Mouse (Mus musculus): ENCODE results near the gene Slc12a4. TPM values are rescaled to one million over a fixed set of nuclear protein-coding genes. Genes with fewer than 3 reads are reported as not detected.

Gene Slc12a4
- polyA plus RNA-seq, 1 experiment: 17.6 TPM

DNA sequence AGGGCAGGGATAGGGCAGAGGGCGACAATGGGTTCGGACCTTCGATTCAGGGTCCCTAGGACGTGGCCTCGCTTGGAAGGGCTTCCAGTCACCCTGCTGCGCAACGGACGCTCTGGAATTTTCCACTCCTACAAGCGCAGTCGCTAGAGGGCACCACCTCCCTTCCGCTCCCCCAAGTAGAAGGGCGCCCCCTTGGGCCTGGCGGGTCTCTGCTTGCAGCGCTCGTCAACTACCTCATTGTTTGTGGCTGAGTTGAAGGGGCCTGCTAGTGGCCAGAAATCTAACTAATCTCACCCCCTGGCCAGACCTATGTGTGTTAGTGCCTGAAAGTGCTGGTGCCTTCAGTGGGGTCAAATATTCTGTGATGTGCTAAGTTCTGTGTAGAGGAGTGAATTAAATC, 13.4 kb upstream of the Slc12a4 start, which contains the start of gene Dpep3:
Gene Dpep3 (minus strand): TSS at position 105 of the 400 bp plus-strand sequence.
- TF ChIP-seq GATA1 (IDR thresholded peaks at IDR 0.05; ENCODE audit: low read length): no peak

DNA sequence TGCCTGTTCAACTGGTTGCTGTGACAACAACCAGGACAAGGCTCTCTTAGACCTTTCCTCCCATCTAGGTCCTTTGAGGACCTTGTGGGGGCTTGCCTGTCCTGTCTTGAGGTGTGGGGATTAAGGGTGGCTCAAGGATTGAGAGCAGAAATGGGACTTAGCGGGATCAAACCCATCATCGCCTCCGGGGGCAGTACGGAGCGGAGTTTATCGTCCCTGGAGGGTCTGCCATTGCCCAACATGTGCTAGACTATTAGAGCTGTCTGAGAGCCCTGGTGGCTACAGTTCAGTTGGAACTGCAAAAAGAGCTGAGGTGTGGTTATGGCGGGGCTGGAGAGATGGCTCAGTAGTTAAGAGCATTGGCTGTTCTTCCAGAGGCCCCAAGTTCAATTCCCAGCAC, 9.5 kb upstream of the Slc12a4 start:
- no peak for TF ChIP-seq GATA1 (IDR thresholded peaks at IDR 0.05; ENCODE audit: low read length)

DNA sequence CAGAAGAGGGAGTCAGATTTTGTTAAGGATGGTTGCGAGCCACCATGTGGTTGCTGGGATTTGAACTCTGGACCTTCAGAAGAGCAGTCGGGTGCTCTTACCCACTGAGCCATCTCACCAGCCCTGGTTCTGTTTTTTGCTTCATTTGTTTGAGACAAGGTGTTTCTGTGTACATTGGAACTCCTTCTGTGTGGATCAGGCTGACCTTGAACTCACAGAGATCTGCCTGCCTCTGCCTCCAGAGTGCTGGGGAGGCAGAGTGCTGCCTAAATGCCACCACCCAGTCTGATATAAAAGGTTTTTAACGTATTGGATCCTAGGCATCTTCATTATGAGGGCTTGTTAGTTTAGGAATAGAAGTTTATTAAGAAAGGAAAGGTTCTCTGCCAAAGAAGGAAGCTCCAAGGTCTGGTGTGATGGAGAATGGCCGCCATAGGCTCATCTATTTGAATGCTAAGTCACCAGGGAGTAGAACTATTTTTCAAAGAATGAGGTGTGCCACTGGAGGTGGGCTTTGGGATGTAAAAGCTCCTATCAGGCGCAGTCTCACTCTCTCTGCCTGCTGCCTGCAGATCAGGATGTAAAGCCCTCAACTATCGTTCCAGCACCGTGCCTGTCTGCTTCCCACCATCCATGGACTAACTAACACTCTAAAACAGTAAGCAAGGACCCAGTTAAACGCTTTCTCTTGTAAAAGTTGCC, 5.3 kb upstream of the Slc12a4 start:
- TF ChIP-seq GATA1 (IDR thresholded peaks at IDR 0.05; ENCODE audit: low read length): no peak

DNA sequence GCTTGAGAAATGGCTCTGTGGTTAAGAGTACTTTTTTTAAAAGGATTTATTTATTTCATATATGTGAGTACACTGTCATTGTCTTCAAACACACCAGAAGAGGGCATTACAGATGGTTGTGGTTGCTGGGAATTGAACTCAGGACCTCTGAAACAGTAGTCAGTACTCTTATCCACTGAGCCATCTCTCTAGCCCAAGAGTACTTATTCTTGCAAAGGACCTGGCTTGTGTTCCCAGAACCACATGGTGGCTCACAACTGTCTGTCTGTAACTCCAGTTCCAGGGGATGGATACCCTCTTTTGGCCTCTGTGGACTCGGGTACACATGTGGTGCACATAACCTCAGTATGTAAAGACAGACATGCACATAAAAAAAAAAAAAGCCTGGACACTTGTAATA, 3.5 kb upstream of the Slc12a4 start:
- TF ChIP-seq GATA1 (IDR thresholded peaks at IDR 0.05; ENCODE audit: low read length): no peak

DNA sequence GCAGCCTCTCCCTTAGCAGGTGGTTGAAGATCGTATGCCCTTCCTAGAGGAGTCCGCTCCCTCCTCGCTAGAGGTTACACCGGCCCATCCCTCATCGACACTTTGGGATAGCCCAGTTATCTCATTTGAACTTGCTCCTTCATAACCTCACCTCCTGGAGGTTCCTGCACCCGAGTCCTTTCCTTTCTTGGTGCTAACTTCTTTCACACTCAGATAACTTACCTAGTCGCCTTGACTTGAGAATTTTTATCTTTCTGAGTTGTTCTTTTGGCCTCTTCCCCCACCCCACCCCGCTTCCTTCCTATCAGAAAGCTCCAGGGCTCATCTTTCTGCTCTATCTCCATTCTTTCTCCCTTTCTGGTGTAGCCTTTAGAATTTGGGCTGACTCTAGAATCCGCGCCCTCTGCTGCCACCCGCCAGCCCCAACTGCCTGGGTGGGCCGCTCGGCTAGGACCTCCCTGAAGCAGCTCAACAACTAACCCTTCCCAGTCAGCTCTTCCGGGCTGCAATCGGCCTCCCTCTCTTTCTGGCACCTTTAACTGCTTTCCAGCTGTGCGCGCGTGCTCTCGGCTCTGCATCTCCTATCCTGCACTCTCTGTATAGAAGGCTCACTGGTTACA, 905 bp upstream of the Slc12a4 start:
- peak; percentile 5 for TF ChIP-seq GATA1 (IDR thresholded peaks at IDR 0.05; ENCODE audit: low read length)

GRCm38 (mm10) chr8:105965266-105965904, 512 bp downstream of the Slc12a4 start:
- no peak for TF ChIP-seq GATA1 (IDR thresholded peaks at IDR 0.05; ENCODE audit: low read length)

DNA sequence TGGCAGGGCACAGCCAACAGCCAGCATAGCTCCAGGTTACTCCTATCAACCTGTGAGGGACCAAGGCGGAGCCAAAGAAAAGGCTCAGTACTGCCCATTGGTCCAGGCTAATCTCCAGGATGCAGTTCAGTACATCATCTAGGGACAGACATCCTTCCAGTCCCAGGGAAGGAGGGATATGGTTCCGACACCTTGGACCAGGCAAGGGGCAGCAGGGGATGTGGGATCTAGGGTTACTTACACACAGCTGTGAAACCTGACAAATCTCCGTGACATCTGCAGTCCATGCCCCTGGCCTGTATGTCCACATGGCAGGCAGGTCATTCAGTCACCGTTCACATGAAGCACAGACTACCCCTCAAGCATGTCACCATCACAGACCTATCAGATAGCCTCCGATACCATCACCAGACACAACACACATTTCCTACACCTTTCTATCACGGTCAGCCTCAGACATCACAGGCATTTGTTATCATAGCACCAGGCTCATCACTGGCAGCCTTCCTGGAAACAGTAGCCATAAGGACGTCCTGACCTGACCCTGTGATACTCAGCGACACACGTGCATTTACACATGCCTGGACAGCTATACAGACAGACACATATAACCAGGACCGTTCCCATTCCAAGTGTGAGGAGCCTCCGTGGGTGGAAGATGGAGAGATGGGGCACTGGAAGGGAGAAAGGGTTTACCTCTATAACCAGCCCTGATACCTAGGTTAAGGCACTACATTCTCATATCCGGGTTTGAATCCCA, 1.2 kb downstream of the Slc12a4 start:
- TF ChIP-seq GATA1 (IDR thresholded peaks at IDR 0.05; ENCODE audit: low read length): no peak

GRCm38 (mm10) chr8:105961536-105961935, 4.4 kb downstream of the Slc12a4 start:
- TF ChIP-seq GATA1 (IDR thresholded peaks at IDR 0.05; ENCODE audit: low read length): peak; percentile 50

- no peak for TF ChIP-seq GATA1 (IDR thresholded peaks at IDR 0.05; ENCODE audit: low read length)
Observed at GRCm38 (mm10) chr8:105961101-105961500, 4.8 kb downstream of the Slc12a4 start.

- TF ChIP-seq GATA1 (IDR thresholded peaks at IDR 0.05; ENCODE audit: low read length): no peak
Observed at GRCm38 (mm10) chr8:105959350-105959749, 6.5 kb downstream of the Slc12a4 start.

GRCm38 (mm10) chr8:105957813-105958212, 8.1 kb downstream of the Slc12a4 start:
- TF ChIP-seq GATA1 (IDR thresholded peaks at IDR 0.05; ENCODE audit: low read length): no peak

- TF ChIP-seq GATA1 (IDR thresholded peaks at IDR 0.05; ENCODE audit: low read length): no peak
Observed at GRCm38 (mm10) chr8:105956556-105956955, 9.3 kb downstream of the Slc12a4 start.

DNA sequence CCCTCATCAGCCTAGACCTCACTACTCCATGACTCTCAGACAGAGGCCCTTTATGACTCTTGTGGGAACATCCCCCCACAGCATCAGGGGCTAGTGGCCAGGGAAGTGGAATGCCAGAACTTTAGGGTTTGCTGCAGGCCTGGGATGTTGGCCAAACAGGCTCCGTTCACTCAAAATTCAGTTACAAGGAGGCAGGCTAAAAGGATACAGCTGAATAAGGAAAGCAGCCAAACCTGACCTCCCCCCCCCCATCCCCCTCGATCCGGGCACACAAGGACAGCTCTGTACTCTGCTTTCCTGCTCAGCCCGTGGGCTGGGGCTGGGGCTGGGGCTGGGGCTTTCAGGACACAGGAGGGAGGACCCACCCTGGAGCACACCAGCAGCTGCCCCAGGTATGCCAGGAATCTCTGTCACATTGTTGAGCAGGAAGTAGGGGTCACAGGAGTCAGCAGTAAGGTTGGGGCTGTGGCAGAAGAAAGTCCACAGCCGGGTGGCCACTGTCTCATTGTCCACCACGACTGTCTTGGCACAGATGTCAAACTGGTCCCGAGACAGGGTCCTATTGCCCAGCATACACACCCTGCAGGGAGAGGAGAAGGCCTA, 14.7 kb downstream of the Slc12a4 start:
- no peak for TF ChIP-seq GATA1 (IDR thresholded peaks at IDR 0.05; ENCODE audit: low read length)

- no peak for TF ChIP-seq GATA1 (IDR thresholded peaks at IDR 0.05; ENCODE audit: low read length)
Observed at GRCm38 (mm10) chr8:105949350-105949749, 16.5 kb downstream of the Slc12a4 start.

DNA sequence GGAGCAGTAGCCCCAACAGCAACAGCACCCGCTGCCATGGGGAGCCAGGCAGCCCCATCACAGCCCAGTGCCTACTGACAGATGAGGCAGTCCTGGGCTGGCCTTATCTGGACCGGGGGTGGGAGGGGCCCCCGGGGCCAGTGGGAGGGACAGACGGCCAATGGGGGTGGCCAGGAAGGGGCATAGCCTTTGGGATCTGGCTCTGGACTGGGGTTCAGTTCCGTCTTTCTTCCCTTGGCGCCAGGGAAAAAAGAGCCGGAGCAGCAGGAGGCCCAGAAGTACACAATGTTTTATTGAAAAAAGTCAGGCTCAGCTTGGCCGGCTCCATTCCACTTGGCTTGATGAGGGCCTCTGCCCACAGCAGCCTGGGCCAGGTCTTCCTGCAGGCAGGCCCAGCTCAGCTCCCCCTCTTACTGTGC, 22.6 kb downstream of the Slc12a4 start, which contains the start of gene Lcat:
Gene Lcat (minus strand): TSS at position 62 of the 419 bp plus-strand sequence.
- no peak for TF ChIP-seq GATA1 (IDR thresholded peaks at IDR 0.05; ENCODE audit: low read length)
